Mouse (Mus musculus) limb, embryonic 13.5 days (tissue): ENCODE data around the gene Gopc. TPM values are rescaled to one million over a fixed set of nuclear protein-coding genes. Genes with fewer than 3 reads are reported as not detected.

ENCODE experiments used
- ATAC-seq: fragments of 200-750 bp; cut with Nextera tagmentation; 2 replicates; pipeline ENCODE4 v1.8.0; 2017; ENCODE audit warnings: low read depth, moderate number of reproducible peaks, moderate TSS enrichment; ENCODE audit not compliant: low FRiP score
- H3K27ac ChIP-seq: fragments of 300-500 bp; sonication (generic); 2 replicates; pipeline ENCODE4 v1.5.1; 2015; ENCODE audit warnings: inconsistent platforms, mild to moderate bottlenecking, moderate library complexity
- H3K27me3 ChIP-seq: fragments of 300-500 bp; sonication (generic); 2 replicates; pipeline ENCODE4 v1.6.1; 2015; ENCODE audit warnings: mild to moderate bottlenecking, inconsistent platforms
- H3K36me3 ChIP-seq: fragments of 300-500 bp; sonication (generic); 2 replicates; pipeline ENCODE4 v1.6.1; 2015; ENCODE audit warnings: inconsistent platforms, mild to moderate bottlenecking, moderate library complexity
- H3K4me1 ChIP-seq: fragments of 300-500 bp; sonication (generic); 2 replicates; pipeline ENCODE4 v1.6.1; 2015; ENCODE audit warnings: inconsistent platforms
- H3K4me2 ChIP-seq: fragments of 300-500 bp; sonication (generic); replicated peaks from 2 replicates; pipeline ENCODE4 v1.6.1; 2015; ENCODE audit warnings: inconsistent platforms, mild to moderate bottlenecking, moderate library complexity
- H3K4me3 ChIP-seq: fragments of 300-500 bp; sonication (generic); 2 replicates; pipeline ENCODE4 v1.5.1; 2015; ENCODE audit warnings: moderate library complexity, mild to moderate bottlenecking, inconsistent platforms
- H3K9ac ChIP-seq: fragments of 300-500 bp; sonication (generic); 2 replicates; pipeline ENCODE4 v1.6.1; 2015; ENCODE audit warnings: mild to moderate bottlenecking, inconsistent platforms
- H3K9me3 ChIP-seq: fragments of 300-500 bp; sonication (generic); 2 replicates; pipeline ENCODE4 v1.6.1; 2016; ENCODE audit warnings: inconsistent platforms
- WGBS: fragments of 180-500 bp; shearing (Covaris S2); methylation state at CpG from one replicate; pipeline ENCODE4 v1.1.7; 2015; 5-methylcytosine and 5-hydroxymethylcytosine counted together
- polyA plus RNA-seq: library from polyadenylated mRNA; unstranded; fragments of >200 nt; fragmentation: Nextera tagmentation; extraction: Ambion mirVana; gene quantifications from 2 replicates; pipeline ENCODE4 v1.2.1, GENCODE M21; 2015

Gopc gene
- polyA plus RNA-seq, 1 experiment from 2014 or later = 21.9 TPM

- Histone ChIP-seq H3K27ac (no peak overlapping the region), H3K27me3 (no peaks in the 10 kb centered on the region), H3K4me3 (peak overlapping the region; percentile 94), H3K36me3 (no peaks in the 10 kb centered on the region), H3K4me2 (peak overlapping the region; percentile 60), H3K9me3 (no peaks in the 10 kb centered on the region), H3K4me1 (peaks cover 27% of the 10 kb centered on the region), H3K9ac (no peak overlapping the region; the same call in 1 of the 2 replicates)
- WGBS = 23% methylated on average over 2 of the region's 2 CpGs
- ATAC-seq = no peak
Observed at GRCm38 (mm10) chr10:52416458-52416857, 34.5 kb upstream of the Gopc start.

- no peaks in the 10 kb centered on the region for H3K9me3 ChIP-seq
- no peak overlapping the region for H3K4me2 ChIP-seq
- peaks cover 21% of the 10 kb centered on the region for H3K4me1 ChIP-seq
- WGBS = 81% methylated on average over 2 of the region's 2 CpGs
- no peaks in the 10 kb centered on the region for H3K36me3 ChIP-seq
- no peak overlapping the region for H3K27ac ChIP-seq
- H3K9ac ChIP-seq = no peak overlapping the region
- no peaks in the 10 kb centered on the region for H3K27me3 ChIP-seq
- H3K4me3 ChIP-seq = no peak overlapping the region
- ATAC-seq = no peak
Observed at GRCm38 (mm10) chr10:52415020-52415419, 33.1 kb upstream of the Gopc start.

DNA sequence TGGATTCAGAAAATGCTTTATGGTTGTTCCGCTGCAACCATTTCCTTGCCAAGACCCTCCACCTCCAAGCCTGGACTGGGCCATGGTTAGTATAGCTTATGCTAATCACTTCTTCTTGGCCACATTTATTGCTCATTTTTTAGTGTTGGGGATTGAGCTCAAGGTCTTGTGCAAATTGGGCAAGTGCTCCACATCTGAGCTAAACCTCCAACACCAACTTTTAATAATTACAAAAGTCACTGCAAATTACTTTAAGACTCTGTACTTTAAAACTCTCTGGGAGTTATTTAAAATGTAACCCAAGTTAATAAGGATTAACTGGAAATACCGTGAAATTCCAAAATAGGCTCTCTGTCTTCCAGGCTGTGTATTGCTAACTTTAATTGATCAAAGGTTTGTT is 25.6 kb upstream of the Gopc start:
- Histone ChIP-seq H3K9ac (no peak overlapping the region), H3K4me1 (no peaks in the 10 kb centered on the region), H3K27me3 (no peaks in the 10 kb centered on the region), H3K9me3 (no peaks in the 10 kb centered on the region), H3K27ac (no peak overlapping the region), H3K4me2 (no peak overlapping the region), H3K36me3 (no peaks in the 10 kb centered on the region), H3K4me3 (no peak overlapping the region)
- 69% methylated on average over 2 of the region's 2 CpGs for WGBS
- ATAC-seq = no peak

- no peak for ATAC-seq
- Histone ChIP-seq H3K4me3 (no peak overlapping the region), H3K27me3 (no peaks in the 10 kb centered on the region), H3K9ac (no peak overlapping the region), H3K36me3 (no peaks in the 10 kb centered on the region), H3K4me2 (no peak overlapping the region), H3K9me3 (no peaks in the 10 kb centered on the region), H3K27ac (no peak overlapping the region), H3K4me1 (no peaks in the 10 kb centered on the region)
- WGBS = 87% methylated on average over 13 of the region's 13 CpGs
Observed at GRCm38 (mm10) chr10:52405160-52405559, 23.2 kb upstream of the Gopc start.

DNA sequence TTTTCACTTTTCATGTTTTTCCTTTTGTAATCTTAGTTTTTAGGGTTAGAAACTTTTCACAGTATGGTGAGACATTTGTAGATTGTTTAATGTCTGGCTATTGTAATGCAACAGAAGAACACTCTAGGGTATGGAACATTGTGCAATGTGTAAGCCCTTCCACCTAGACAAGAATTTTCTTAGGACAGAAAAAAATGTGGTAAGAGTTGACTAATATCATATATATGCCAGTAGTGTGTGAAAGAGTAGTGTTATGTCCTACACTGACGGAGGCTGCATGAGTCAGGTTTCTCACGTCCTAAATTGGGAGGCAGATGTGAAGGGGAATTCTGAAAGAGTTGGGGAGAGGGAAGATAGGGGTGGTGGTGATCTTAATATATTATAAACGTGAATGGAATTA is 17.8 kb upstream of the Gopc start:
- H3K9me3 ChIP-seq = no peaks in the 10 kb centered on the region
- H3K27me3 ChIP-seq = no peaks in the 10 kb centered on the region
- no peak overlapping the region for H3K4me3 ChIP-seq
- 46% methylated on average over 3 of the region's 3 CpGs for WGBS
- no peak for ATAC-seq
- H3K4me2 ChIP-seq = no peak overlapping the region
- H3K9ac ChIP-seq = no peak overlapping the region
- no peaks in the 10 kb centered on the region for H3K36me3 ChIP-seq
- no peaks in the 10 kb centered on the region for H3K4me1 ChIP-seq
- no peak overlapping the region for H3K27ac ChIP-seq

DNA sequence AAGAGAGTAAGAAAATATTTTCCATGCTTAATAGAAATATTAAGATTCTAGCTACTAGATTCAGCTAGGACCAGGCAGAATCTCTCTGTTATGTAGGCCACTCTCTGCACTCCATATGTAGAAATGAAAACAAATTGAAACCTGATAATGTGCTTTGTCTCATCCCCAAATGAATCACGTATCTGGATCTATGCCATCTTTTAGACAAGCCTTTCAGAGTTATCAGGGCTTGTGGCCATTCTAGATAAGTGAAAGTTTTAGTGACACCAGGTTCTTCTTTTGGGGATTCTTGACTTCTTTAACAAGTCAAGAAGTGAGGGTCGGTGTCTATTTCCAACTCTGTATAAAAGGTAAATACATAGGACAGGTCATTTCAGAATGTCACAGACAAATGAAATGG is 16.8 kb upstream of the Gopc start:
- 79% methylated on average over 2 of the region's 2 CpGs for WGBS
- ATAC-seq = no peak
- Histone ChIP-seq H3K4me1 (no peaks in the 10 kb centered on the region), H3K27ac (no peak overlapping the region), H3K4me3 (no peak overlapping the region), H3K9me3 (no peaks in the 10 kb centered on the region), H3K36me3 (no peaks in the 10 kb centered on the region), H3K27me3 (no peaks in the 10 kb centered on the region), H3K4me2 (no peak overlapping the region), H3K9ac (no peak overlapping the region)

DNA sequence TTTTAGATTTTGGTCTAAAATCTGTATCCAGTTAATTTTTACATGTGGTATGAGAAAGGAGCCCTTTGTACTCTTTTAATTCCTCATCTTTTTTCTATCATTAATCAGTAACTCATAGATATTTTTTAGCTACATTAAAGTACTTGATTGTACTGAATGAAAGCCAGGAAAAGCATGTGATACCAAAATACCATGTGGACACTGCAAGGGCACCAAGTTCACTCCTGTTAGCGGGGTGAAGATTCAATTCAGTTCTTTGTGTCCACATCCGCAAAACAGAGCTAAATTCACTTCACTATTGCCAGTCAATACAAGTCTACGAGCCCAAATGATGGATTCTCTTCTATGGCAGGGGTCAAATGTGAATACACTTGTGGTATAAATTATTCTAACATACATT is 14.7 kb upstream of the Gopc start:
- no peak overlapping the region for H3K4me2 ChIP-seq
- H3K36me3 ChIP-seq = no peaks in the 10 kb centered on the region
- ATAC-seq = no peak
- H3K4me1 ChIP-seq = no peaks in the 10 kb centered on the region
- WGBS = 86% methylated on average over 3 of the region's 3 CpGs
- no peak overlapping the region for H3K4me3 ChIP-seq
- H3K9me3 ChIP-seq = no peaks in the 10 kb centered on the region
- no peaks in the 10 kb centered on the region for H3K27me3 ChIP-seq
- no peak overlapping the region for H3K9ac ChIP-seq
- H3K27ac ChIP-seq = no peak overlapping the region

DNA sequence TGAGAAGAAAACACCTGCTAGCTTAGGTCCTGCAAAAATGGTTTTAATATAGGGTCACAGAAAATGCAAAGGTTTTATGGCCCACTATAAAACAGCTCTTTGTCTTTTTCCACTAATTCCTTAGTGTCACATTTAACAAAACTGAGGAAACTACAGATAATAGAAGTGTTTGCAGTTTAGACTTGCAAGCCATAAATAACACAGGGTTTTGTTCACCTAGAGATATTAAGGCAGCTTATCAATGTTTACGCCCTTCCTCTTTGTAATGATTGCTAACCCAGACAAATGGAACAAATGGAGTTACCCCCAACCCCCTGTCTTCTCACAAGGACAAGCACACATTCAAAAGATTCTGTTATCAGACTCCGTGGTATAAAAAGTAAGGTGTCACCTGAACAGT is 9.3 kb upstream of the Gopc start:
- H3K9ac ChIP-seq = no peak overlapping the region
- WGBS = 81% methylated on average over 2 of the region's 2 CpGs
- no peak for ATAC-seq

GRCm38 (mm10) chr10:52389438-52389837 is 7.5 kb upstream of the Gopc start:
- 42% methylated on average over 3 of the region's 3 CpGs for WGBS
- peak overlapping the region; percentile 33; the same call in 1 of the 2 replicates for H3K27ac ChIP-seq

More for the DNA sequence above, 9.3 kb upstream of the Gopc start:
- Histone ChIP-seq H3K4me2 (no peak overlapping the region), H3K9me3 (no peaks in the 10 kb centered on the region), H3K27me3 (no peaks in the 10 kb centered on the region), H3K27ac (no peak overlapping the region), H3K4me3 (no peak overlapping the region), H3K36me3 (no peaks in the 10 kb centered on the region), H3K4me1 (0 out of 2 replicates have a peak, but pooled peaks cover 3% of the 10 kb centered on the region)

GRCm38 (mm10) chr10:52388922-52389430 is 7.1 kb upstream of the Gopc start, which contains the start of gene Nepn:
Gene Nepn, plus strand, starts transcription at chr10:52388972.
- Histone ChIP-seq H3K36me3 (no peaks in the 10 kb centered on the region), H3K9me3 (no peaks in the 10 kb centered on the region), H3K27me3 (no peaks in the 10 kb centered on the region), H3K9ac (no peak within 1 kb of the TSS), H3K4me2 (no peak within 1 kb of the TSS), H3K27ac (peak within 1 kb of the TSS; percentile 33), H3K4me1 (0 out of 2 replicates have a peak, but pooled peaks cover 9% of the 10 kb centered on the region), H3K4me3 (no peak within 1 kb of the TSS)
- WGBS = 65% methylated on average over 5 of the region's 5 CpGs
- ATAC-seq = no peak

More at GRCm38 (mm10) chr10:52389438-52389837, 7.5 kb upstream of the Gopc start:
- Histone ChIP-seq H3K27me3 (no peaks in the 10 kb centered on the region), H3K4me3 (no peak overlapping the region), H3K36me3 (no peaks in the 10 kb centered on the region), H3K4me2 (no peak overlapping the region), H3K4me1 (0 out of 2 replicates have a peak, but pooled peaks cover 9% of the 10 kb centered on the region), H3K9me3 (no peaks in the 10 kb centered on the region), H3K9ac (no peak overlapping the region)
- ATAC-seq = 0 out of 2 replicates have a peak, but pooled peaks have one; percentile 54

DNA sequence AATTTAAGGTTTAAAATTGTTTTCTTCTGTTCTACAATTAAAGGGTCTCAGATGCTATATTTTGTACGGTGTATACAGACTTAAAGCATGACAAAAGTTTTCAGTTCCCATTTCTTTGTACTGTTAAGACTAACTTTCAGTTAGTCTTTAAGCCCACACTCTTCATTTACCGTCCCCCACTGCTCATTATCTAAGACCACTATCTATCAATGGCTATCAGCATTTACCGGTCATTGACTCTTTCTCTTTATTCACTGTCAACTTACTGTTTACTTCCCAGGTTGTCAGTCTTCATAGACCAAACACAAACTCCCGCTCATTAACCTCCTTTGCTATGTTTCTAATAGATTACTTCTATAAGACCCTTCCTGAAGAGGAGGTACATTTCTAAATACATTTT is 5.3 kb upstream of the Gopc start:
- 84% methylated on average over 4 of the region's 4 CpGs for WGBS
- Histone ChIP-seq H3K27me3 (no peaks in the 10 kb centered on the region), H3K36me3 (no peaks in the 10 kb centered on the region), H3K4me2 (no peak overlapping the region), H3K9me3 (no peaks in the 10 kb centered on the region), H3K27ac (no peak overlapping the region), H3K4me3 (no peak overlapping the region), H3K9ac (no peak overlapping the region), H3K4me1 (peaks cover 16% of the 10 kb centered on the region)
- no peak for ATAC-seq

- H3K36me3 ChIP-seq = no peaks in the 10 kb centered on the region
- WGBS = 33% methylated on average over 8 of the region's 8 CpGs
- peaks cover 20% of the 10 kb centered on the region for H3K4me1 ChIP-seq
- no peak for ATAC-seq
- no peak overlapping the region for H3K9ac ChIP-seq
- H3K27me3 ChIP-seq = no peaks in the 10 kb centered on the region
- H3K4me2 ChIP-seq = no peak overlapping the region
- no peak overlapping the region for H3K27ac ChIP-seq
- no peaks in the 10 kb centered on the region for H3K9me3 ChIP-seq
- H3K4me3 ChIP-seq = no peak overlapping the region
Observed at GRCm38 (mm10) chr10:52384823-52385610, 3.1 kb upstream of the Gopc start.
